Mouse (Mus musculus) embryonic facial prominence, embryonic 10.5 days (tissue): ENCODE measurements around the gene Nbeal2. TPM values are rescaled to one million over a fixed set of nuclear protein-coding genes. Genes with fewer than 3 reads are reported as not detected.

Source experiments
- DNase-seq: peaks from one replicate; pipeline ENCODE4 v3.0.0-alpha.2; 2017; ENCODE audit warnings: low spot score
- H3K27ac ChIP-seq: fragments of 300-500 bp; sonication (generic); replicated peaks from 2 replicates; pipeline ENCODE4 v1.5.1; 2016; ENCODE audit warnings: mild to moderate bottlenecking
- H3K27me3 ChIP-seq: fragments of 300-500 bp; sonication (generic); replicated peaks from 2 replicates; pipeline ENCODE4 v1.6.1; 2016; ENCODE audit warnings: low read depth, mild to moderate bottlenecking; ENCODE audit not compliant: poor library complexity, severe bottlenecking
- H3K36me3 ChIP-seq: fragments of 300-500 bp; sonication (generic); replicated peaks from 2 replicates; pipeline ENCODE4 v1.6.1; 2016; ENCODE audit warnings: mild to moderate bottlenecking, moderate library complexity
- H3K4me1 ChIP-seq: fragments of 300-500 bp; sonication (generic); 2 replicates; pipeline ENCODE4 v1.6.1; 2016
- H3K4me3 ChIP-seq: fragments of 300-500 bp; sonication (generic); 2 replicates; pipeline ENCODE4 v1.5.1; 2016; ENCODE audit warnings: mild to moderate bottlenecking, moderate library complexity
- H3K9me3 ChIP-seq: fragments of 300-500 bp; sonication (generic); 2 replicates; pipeline ENCODE4 v1.6.1; 2016; ENCODE audit warnings: mild to moderate bottlenecking
- WGBS: fragments of 180-500 bp; shearing (Covaris S2); methylation state at CpG from one replicate; pipeline ENCODE4 v1.1.7; 2016; 5-methylcytosine and 5-hydroxymethylcytosine counted together
- polyA plus RNA-seq: library from polyadenylated mRNA; unstranded; fragments of >200 nt; fragmentation: Nextera tagmentation; extraction: Ambion mirVana; gene quantifications from 2 replicates; pipeline ENCODE4 v1.2.1, GENCODE M21; 2016

The Nbeal2 gene
- polyA plus RNA-seq, 1 experiment from 2014 or later, result 1.9 TPM

- Histone ChIP-seq H3K27ac (no peak overlapping the region), H3K36me3 (no peaks in the 10 kb centered on the region; the same call in 1 of the 2 replicates), H3K9me3 (no peaks in the 10 kb centered on the region), H3K27me3 (no peaks in the 10 kb centered on the region), H3K4me3 (no peak overlapping the region), H3K4me1 (peaks cover 37% of the 10 kb centered on the region)
- WGBS, result 92% methylated on average over 6 of the region's 6 CpGs
- no peak for DNase-seq
Observed at GRCm38 (mm10) chr9:110668601-110669293, 14.8 kb upstream of the Nbeal2 start.

- H3K9me3 ChIP-seq, result no peaks in the 10 kb centered on the region
- DNase-seq, result no peak
- no peaks in the 10 kb centered on the region; the same call in 1 of the 2 replicates for H3K36me3 ChIP-seq
- 79% methylated on average over 4 of the region's 4 CpGs for WGBS
- no peak overlapping the region for H3K4me3 ChIP-seq
- H3K27me3 ChIP-seq, result no peaks in the 10 kb centered on the region
- peaks cover 24% of the 10 kb centered on the region for H3K4me1 ChIP-seq
- H3K27ac ChIP-seq, result no peak overlapping the region
Observed at GRCm38 (mm10) chr9:110667219-110667836, 13.4 kb upstream of the Nbeal2 start.

GRCm38 (mm10) chr9:110666374-110666773, 12.4 kb upstream of the Nbeal2 start:
- Histone ChIP-seq H3K9me3 (no peaks in the 10 kb centered on the region), H3K36me3 (no peaks in the 10 kb centered on the region; the same call in 1 of the 2 replicates), H3K27me3 (no peaks in the 10 kb centered on the region), H3K27ac (no peak overlapping the region; the same call in 1 of the 2 replicates), H3K4me3 (no peak overlapping the region), H3K4me1 (peaks cover 24% of the 10 kb centered on the region)
- WGBS, result 42% methylated on average over 8 of the region's 8 CpGs
- no peak for DNase-seq

- peaks cover 24% of the 10 kb centered on the region for H3K4me1 ChIP-seq
- no peak overlapping the region; the same call in 1 of the 2 replicates for H3K27ac ChIP-seq
- H3K4me3 ChIP-seq, result no peak overlapping the region
- no peaks in the 10 kb centered on the region for H3K9me3 ChIP-seq
- H3K36me3 ChIP-seq, result no peaks in the 10 kb centered on the region; the same call in 1 of the 2 replicates
- no peaks in the 10 kb centered on the region for H3K27me3 ChIP-seq
- 32% methylated on average over 4 of the region's 4 CpGs for WGBS
- DNase-seq, result peak; percentile 38
Observed at GRCm38 (mm10) chr9:110665912-110666311, 12.0 kb upstream of the Nbeal2 start.

- Histone ChIP-seq H3K4me3 (no peak overlapping the region), H3K9me3 (no peaks in the 10 kb centered on the region), H3K4me1 (peaks cover 26% of the 10 kb centered on the region), H3K27ac (no peak overlapping the region), H3K36me3 (peaks cover 10% of the 10 kb centered on the region), H3K27me3 (no peaks in the 10 kb centered on the region)
- 84% methylated on average over 1 of the region's 1 CpGs for WGBS
- DNase-seq, result no peak
Observed at GRCm38 (mm10) chr9:110662844-110663243, 8.9 kb upstream of the Nbeal2 start.

GRCm38 (mm10) chr9:110660856-110661612, 7.1 kb upstream of the Nbeal2 start:
- Histone ChIP-seq H3K36me3 (peaks cover 10% of the 10 kb centered on the region), H3K27ac (no peak overlapping the region), H3K9me3 (no peaks in the 10 kb centered on the region), H3K27me3 (no peaks in the 10 kb centered on the region), H3K4me3 (no peak overlapping the region), H3K4me1 (peaks cover 25% of the 10 kb centered on the region)
- 87% methylated on average over 7 of the region's 7 CpGs for WGBS
- DNase-seq, result no peak

GRCm38 (mm10) chr9:110660208-110660607, 6.2 kb upstream of the Nbeal2 start:
- no peak overlapping the region for H3K27ac ChIP-seq
- WGBS, result 87% methylated on average over 2 of the region's 2 CpGs
- peaks cover 25% of the 10 kb centered on the region for H3K4me1 ChIP-seq
- H3K4me3 ChIP-seq, result no peak overlapping the region
- no peak for DNase-seq
- H3K9me3 ChIP-seq, result no peaks in the 10 kb centered on the region
- H3K27me3 ChIP-seq, result no peaks in the 10 kb centered on the region
- H3K36me3 ChIP-seq, result peaks cover 10% of the 10 kb centered on the region

GRCm38 (mm10) chr9:110659521-110659920, 5.6 kb upstream of the Nbeal2 start:
- 92% methylated on average over 12 of the region's 12 CpGs for WGBS
- H3K27ac ChIP-seq, result no peak overlapping the region
- no peaks in the 10 kb centered on the region for H3K27me3 ChIP-seq
- H3K4me1 ChIP-seq, result peaks cover 27% of the 10 kb centered on the region
- no peaks in the 10 kb centered on the region for H3K9me3 ChIP-seq
- H3K36me3 ChIP-seq, result peaks cover 10% of the 10 kb centered on the region
- no peak overlapping the region for H3K4me3 ChIP-seq
- DNase-seq, result no peak

GRCm38 (mm10) chr9:110657474-110658078, 3.6 kb upstream of the Nbeal2 start:
- Histone ChIP-seq H3K27ac (peak overlapping the region; percentile 98; the same call in 1 of the 2 replicates), H3K4me3 (peak overlapping the region; percentile 79), H3K36me3 (peaks cover 10% of the 10 kb centered on the region), H3K9me3 (no peaks in the 10 kb centered on the region), H3K27me3 (peaks cover 14% of the 10 kb centered on the region), H3K4me1 (peaks cover 47% of the 10 kb centered on the region)
- DNase-seq, result no peak
- WGBS, result 88% methylated on average over 13 of the region's 13 CpGs

- WGBS, result under 1% methylated on average over 52 of the region's 52 CpGs
- peak; percentile 94 for DNase-seq
- H3K4me1 ChIP-seq, result peaks cover 57% of the 10 kb centered on the region
Observed at GRCm38 (mm10) chr9:110656249-110657221, 2.6 kb upstream of the Nbeal2 start, which contains the start of gene Ccdc12. TSS of gene Ccdc12 (plus strand) at chr9:110656503.

GRCm38 (mm10) chr9:110655651-110656007, 1.7 kb upstream of the Nbeal2 start:
- Histone ChIP-seq H3K9me3 (no peaks in the 10 kb centered on the region), H3K27me3 (peaks cover 33% of the 10 kb centered on the region), H3K36me3 (peaks cover 10% of the 10 kb centered on the region), H3K4me3 (peak overlapping the region; percentile 79), H3K4me1 (peaks cover 57% of the 10 kb centered on the region), H3K27ac (peak overlapping the region; percentile 98)
- WGBS, result 81% methylated on average over 10 of the region's 10 CpGs
- no peak for DNase-seq

More at GRCm38 (mm10) chr9:110656249-110657221, 2.6 kb upstream of the Nbeal2 start, which contains the start of gene Ccdc12:
- Histone ChIP-seq H3K36me3 (peaks cover 10% of the 10 kb centered on the region), H3K27me3 (peaks cover 24% of the 10 kb centered on the region), H3K27ac (peak within 1 kb of the TSS; percentile 98), H3K9me3 (no peaks in the 10 kb centered on the region), H3K4me3 (peak within 1 kb of the TSS; percentile 79)
